Mouse (Mus musculus) layer of hippocampus, adult 8-10 months (tissue): ENCODE results near the gene Rcc2. TPM values are rescaled to one million over a fixed set of nuclear protein-coding genes. Genes with fewer than 3 reads are reported as not detected.

Experiments used
- DNase-seq, 2 experiments: peaks; one replicate each; pipeline ENCODE4 v3.0.0; 2022; ENCODE audit warnings: low spot score in 2 of 2
- total RNA-seq, 4 experiments: library from RNA; stranded (reverse); gene quantifications; 2 replicates each; pipeline ENCODE4 v1.2.4; 2022

Gene Rcc2
- 10 to 100 TPM; 82.5 to 87.8 (median 85.0) TPM for total RNA-seq

GRCm38 (mm10) chr4:140700269-140701018 lies at the start of gene Rcc2:
Gene Rcc2, plus strand, starts transcription at chr4:140700541.
- DNase-seq: no peak

- no peak for DNase-seq
Observed at GRCm38 (mm10) chr4:140653835-140654583, 46.3 kb upstream of the Rcc2 start.

GRCm38 (mm10) chr4:140654798-140655197 lies 45.5 kb upstream of the Rcc2 start:
- DNase-seq: no peak

- no peak for DNase-seq
Observed at GRCm38 (mm10) chr4:140656529-140656928, 43.8 kb upstream of the Rcc2 start.

- peak; percentile 87 to 91 for DNase-seq
Observed at GRCm38 (mm10) chr4:140657681-140658575, 42.4 kb upstream of the Rcc2 start.

GRCm38 (mm10) chr4:140661406-140662022 lies 38.8 kb upstream of the Rcc2 start:
- DNase-seq: no peak

GRCm38 (mm10) chr4:140662453-140662852 lies 37.9 kb upstream of the Rcc2 start:
- DNase-seq: no peak

GRCm38 (mm10) chr4:140662882-140663585 lies 37.3 kb upstream of the Rcc2 start:
- DNase-seq: no peak

- DNase-seq: no peak
Observed at GRCm38 (mm10) chr4:140665053-140665452, 35.3 kb upstream of the Rcc2 start.

GRCm38 (mm10) chr4:140665760-140666159 lies 34.6 kb upstream of the Rcc2 start, which contains the start of gene Arhgef10l:
Gene Arhgef10l, minus strand, starts transcription at chr4:140666012.
- no peak for DNase-seq

GRCm38 (mm10) chr4:140667802-140668201 lies 32.5 kb upstream of the Rcc2 start:
- no peak for DNase-seq

- DNase-seq: no peak
Observed at GRCm38 (mm10) chr4:140673527-140674264, 26.6 kb upstream of the Rcc2 start.

GRCm38 (mm10) chr4:140674345-140674926 lies 25.9 kb upstream of the Rcc2 start:
- peak; percentile 44 to 65 for DNase-seq

GRCm38 (mm10) chr4:140679038-140679437 lies 21.3 kb upstream of the Rcc2 start:
- DNase-seq: no peak

- peak; percentile 56 to 76 for DNase-seq
Observed at GRCm38 (mm10) chr4:140679723-140680380, 20.5 kb upstream of the Rcc2 start.

- no peak for DNase-seq
Observed at GRCm38 (mm10) chr4:140680731-140681397, 19.5 kb upstream of the Rcc2 start.

GRCm38 (mm10) chr4:140683608-140684007 lies 16.7 kb upstream of the Rcc2 start:
- no peak for DNase-seq

- no peak for DNase-seq
Observed at GRCm38 (mm10) chr4:140684141-140684871, 16.0 kb upstream of the Rcc2 start.
